Mouse (Mus musculus): Measurements from ENCODE around the gene Il7r. TPM values are rescaled to one million over a fixed set of nuclear protein-coding genes. Genes with fewer than 3 reads are reported as not detected.

Il7r gene
- total and polyA plus RNA-seq, 3 experiments: not detected

DNA sequence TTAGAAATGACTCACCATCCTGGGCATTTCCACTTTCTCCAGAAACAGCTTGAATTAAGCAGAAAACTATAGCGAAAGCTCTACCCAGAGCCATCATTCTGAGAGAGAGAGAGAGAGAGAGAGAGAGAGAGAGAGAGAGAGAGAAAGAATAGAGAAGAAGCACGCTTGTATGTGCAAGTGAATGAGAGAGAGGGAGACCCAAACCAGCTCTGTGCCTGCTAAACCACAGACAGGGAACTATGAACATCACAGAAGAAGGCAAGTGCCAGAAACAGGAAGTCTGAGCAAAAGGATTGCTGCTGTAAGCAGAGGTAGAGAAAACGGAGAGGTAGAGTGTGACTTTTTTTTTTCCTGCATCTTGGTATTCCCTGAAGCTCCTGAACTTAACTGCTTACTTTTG, 330 bp downstream of the Il7r start:
- Histone ChIP-seq H3K79me2 (ENCODE audit: control insufficient read depth, insufficient read depth, low read length, poor library complexity) (no peaks in the 10 kb centered on the region), H3K27ac (ENCODE audit: control insufficient read depth, low read depth, low read length) (no peak overlapping the region), H3K27me3 (ENCODE audit: control insufficient read depth in 1 of 2, insufficient read depth in 2 of 2, low read length in 2 of 2) (peaks cover 0 to 1% of the 10 kb centered on the region in 2 experiments; a peak in 3 of 4 replicates), H3K4me1 (ENCODE audit: control insufficient read depth in 1 of 2, insufficient read depth in 2 of 2, low read length in 2 of 2) (no peaks in the 10 kb centered on the region), H3K36me3 (ENCODE audit: control insufficient read depth in 1 of 2, insufficient read depth in 2 of 2, low read length in 2 of 2) (no peaks in the 10 kb centered on the region), H3K4me3 (ENCODE audit: control insufficient read depth in 1 of 2, insufficient read depth in 1 of 2, low read depth in 2 of 2, low read length in 2 of 2) (no peak overlapping the region), H3K9me3 (replicated peaks; ENCODE audit: insufficient read depth, low read length) (no peaks in the 10 kb centered on the region), H3K9ac (ENCODE audit: control insufficient read depth, low read depth, low read length, poor library complexity, severe bottlenecking) (no peak overlapping the region)
- TF ChIP-seq GABPA (IDR thresholded peaks at IDR 0.05; ENCODE audit: low read depth, low read length): no peak
- no peak for TF ChIP-seq ELF1 (IDR thresholded peaks at IDR 0.05; ENCODE audit: low read depth, low read length)
- DNase-seq (ENCODE audit: low read depth, low spot score): peak; percentile 49

DNA sequence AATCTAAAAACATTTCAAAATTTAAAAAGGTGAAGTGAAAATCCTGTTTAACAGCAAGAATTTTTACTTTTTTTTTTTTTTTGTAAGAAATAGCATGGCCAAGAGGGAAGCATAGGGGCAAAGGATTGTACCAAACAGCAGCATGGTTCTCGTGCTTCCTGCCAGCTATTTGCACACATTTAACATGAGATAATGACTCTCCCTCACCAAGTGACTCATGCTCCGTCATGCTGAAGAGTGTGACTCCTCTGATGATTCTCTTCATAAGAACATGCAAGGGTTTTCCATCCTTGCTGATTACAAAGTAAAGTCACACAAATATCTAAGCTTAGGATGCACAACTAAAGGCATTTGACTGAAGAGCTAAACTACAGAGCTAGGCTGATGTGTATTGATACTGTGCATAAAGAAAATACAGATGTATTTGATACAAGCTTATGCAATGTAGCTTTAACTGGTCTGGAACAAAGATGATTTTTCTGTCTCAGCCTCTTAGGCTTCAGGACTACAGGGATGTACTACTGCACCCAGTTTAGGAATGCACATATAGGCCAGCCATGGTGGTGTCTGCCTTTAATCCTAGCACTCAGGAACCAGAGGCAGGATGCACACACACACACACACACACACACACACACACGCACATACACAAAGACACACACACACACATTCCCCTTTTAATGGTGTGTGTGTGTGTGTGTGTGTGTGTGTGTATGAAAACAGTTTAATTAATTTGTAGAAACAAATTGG, 1.6 kb downstream of the Il7r start:
- no peaks in the 10 kb centered on the region for H3K79me2 ChIP-seq (ENCODE audit: control insufficient read depth, insufficient read depth, low read length, poor library complexity)
- peaks cover 0 to 1% of the 10 kb centered on the region in 2 experiments; a peak in 3 of 4 replicates for H3K27me3 ChIP-seq (ENCODE audit: control insufficient read depth in 1 of 2, insufficient read depth in 2 of 2, low read length in 2 of 2)
- no peak overlapping the region for H3K27ac ChIP-seq (ENCODE audit: control insufficient read depth, low read depth, low read length)
- no peak for TF ChIP-seq NELFE (IDR thresholded peaks at IDR 0.05; ENCODE audit: low read depth, low read length)
- no peak for TF ChIP-seq CHD2 (IDR thresholded peaks at IDR 0.05; ENCODE audit: low read length)
- TF ChIP-seq USF1 (IDR thresholded peaks at IDR 0.05; ENCODE audit: low read depth, low read length): no peak
- TF ChIP-seq CTCF (IDR thresholded peaks at IDR 0.05 in 2 of 3, conservative IDR thresholded peaks at IDR 0.05 in 1 of 3; ENCODE audit: control insufficient read depth in 1 of 3, insufficient read depth in 1 of 3, low read depth in 2 of 3, low read length in 3 of 3, poor library complexity in 1 of 3, severe bottlenecking in 1 of 3): no peak
- TF ChIP-seq SIN3A (IDR thresholded peaks at IDR 0.05; ENCODE audit: low read length): no peak
- no peak for TF ChIP-seq JUND (IDR thresholded peaks at IDR 0.05; ENCODE audit: low read depth, low read length)
- no peak for TF ChIP-seq BHLHE40 (IDR thresholded peaks at IDR 0.05; ENCODE audit: borderline replicate concordance, low read depth, low read length)
- no peak for TF ChIP-seq SMC3 (IDR thresholded peaks at IDR 0.05; ENCODE audit: low read depth, low read length)
- TF ChIP-seq MAZ (IDR thresholded peaks at IDR 0.05; ENCODE audit: low read depth, low read length): no peak
- TF ChIP-seq USF2 (IDR thresholded peaks at IDR 0.05; ENCODE audit: borderline replicate concordance in 1 of 2, insufficient read depth in 1 of 2, low read depth in 1 of 2, low read length in 2 of 2): no peak
- TF ChIP-seq MAX (IDR thresholded peaks at IDR 0.05; ENCODE audit: low read length): no peak
- no peak for TF ChIP-seq POLR2AphosphoS2 (IDR thresholded peaks at IDR 0.05; ENCODE audit: low read length)
- no peak for TF ChIP-seq MYB (IDR thresholded peaks at IDR 0.05; ENCODE audit: low read depth, low read length)
- no peak for TF ChIP-seq ETS1 (IDR thresholded peaks at IDR 0.05; ENCODE audit: low read depth, low read length)
- no peak for TF ChIP-seq MEF2A (IDR thresholded peaks at IDR 0.05; ENCODE audit: extremely low read depth, insufficient replicate concordance, low read depth, low read length, poor library complexity, severe bottlenecking)
- no peak for TF ChIP-seq POLR2AphosphoS5 (IDR thresholded peaks at IDR 0.05; ENCODE audit: borderline replicate concordance, low read depth, low read length)
- H3K4me3 ChIP-seq (ENCODE audit: control insufficient read depth in 1 of 2, insufficient read depth in 1 of 2, low read depth in 2 of 2, low read length in 2 of 2): no peak overlapping the region
- no peak overlapping the region for H3K9ac ChIP-seq (ENCODE audit: control insufficient read depth, low read depth, low read length, poor library complexity, severe bottlenecking)
- H3K9me3 ChIP-seq (replicated peaks; ENCODE audit: insufficient read depth, low read length): no peaks in the 10 kb centered on the region
- H3K4me1 ChIP-seq (ENCODE audit: control insufficient read depth in 1 of 2, insufficient read depth in 2 of 2, low read length in 2 of 2): no peaks in the 10 kb centered on the region
- peak; percentile 11 for DNase-seq (ENCODE audit: low read depth, low spot score)
- no peaks in the 10 kb centered on the region for H3K36me3 ChIP-seq (ENCODE audit: control insufficient read depth in 1 of 2, insufficient read depth in 2 of 2, low read length in 2 of 2)
